Mouse (Mus musculus) midbrain, postnatal 0 days (tissue): ENCODE measurements around the gene Atp6v0a1. TPM values are rescaled to one million over a fixed set of nuclear protein-coding genes. Genes with fewer than 3 reads are reported as not detected.
"Not testable (repeated sequence)": the region's sequence is repeated elsewhere in the genome, so short reads cannot be mapped to it uniquely, and the experiment has no call there.

Source experiments
- ATAC-seq: fragments of 200-750 bp; cut with Nextera tagmentation; 2 replicates; pipeline ENCODE4 v1.8.0; 2017; ENCODE audit warnings: moderate number of reproducible peaks, mild to moderate bottlenecking, moderate TSS enrichment, moderate library complexity; ENCODE audit not compliant: low FRiP score
- DNase-seq: peaks from one replicate; pipeline ENCODE4 v3.0.0-alpha.2; 2015; ENCODE audit warnings: low spot score
- H3K27ac ChIP-seq: fragments of 300-500 bp; sonication (generic); 2 replicates; pipeline ENCODE4 v1.5.1; 2014; ENCODE audit warnings: low read depth, mild to moderate bottlenecking, low read length, mixed read lengths
- H3K27me3 ChIP-seq: fragments of 300-500 bp; sonication (generic); 2 replicates; pipeline ENCODE4 v1.6.1; 2014; ENCODE audit warnings: low read length, control low read depth, mixed read lengths; ENCODE audit not compliant: insufficient read depth
- H3K36me3 ChIP-seq: fragments of 300-500 bp; sonication (generic); 2 replicates; pipeline ENCODE4 v1.6.1; 2014; ENCODE audit warnings: low read length, control low read depth, mixed read lengths; ENCODE audit not compliant: insufficient read depth
- H3K4me1 ChIP-seq: fragments of 300-500 bp; sonication (generic); 2 replicates; pipeline ENCODE4 v1.6.1; 2014; ENCODE audit warnings: mild to moderate bottlenecking, control low read depth, antibody characterized with exemption, low read length, mixed read lengths; ENCODE audit not compliant: insufficient read depth
- H3K4me2 ChIP-seq: fragments of 300-500 bp; sonication (generic); 2 replicates; pipeline ENCODE4 v1.6.1; 2014; ENCODE audit warnings: low read depth, mild to moderate bottlenecking, low read length, mixed read lengths; ENCODE audit not compliant: poor library complexity, severe bottlenecking
- H3K4me3 ChIP-seq: fragments of 300-500 bp; sonication (generic); 2 replicates; pipeline ENCODE4 v1.5.1; 2014; ENCODE audit warnings: low read depth, mild to moderate bottlenecking, low read length, moderate library complexity
- H3K9ac ChIP-seq: fragments of 300-500 bp; sonication (generic); replicated peaks from 2 replicates; pipeline ENCODE4 v1.6.1; 2014; ENCODE audit warnings: mild to moderate bottlenecking, low read length, moderate library complexity, mixed read lengths; ENCODE audit not compliant: poor library complexity, severe bottlenecking
- H3K9me3 ChIP-seq: fragments of 300-500 bp; sonication (generic); 2 replicates; pipeline ENCODE4 v1.6.1; 2016; ENCODE audit warnings: low read length, control low read depth
- CTCF ChIP-seq: IDR thresholded peaks from 2 replicates; pipeline ENCODE4 v1.5.1; 2016; ENCODE audit warnings: antibody characterized with exemption, mild to moderate bottlenecking
- WGBS: fragments of 180-500 bp; shearing (Covaris S2); extraction: QIAGEN DNeasy Blood & Tissue Kit; methylation state at CpG from one replicate; pipeline ENCODE4 v1.1.7; 2014; 5-methylcytosine and 5-hydroxymethylcytosine counted together
- polyA plus RNA-seq: library from polyadenylated mRNA; unstranded; fragments of >200 nt; fragmentation: Nextera tagmentation; extraction: Ambion mirVana; gene quantifications from 2 replicates; pipeline ENCODE4 v1.2.1, GENCODE M21; 2015
- total RNA-seq: library from RNA; depleted of rRNA; stranded (reverse); fragments of >200 nt; gene quantifications from 2 replicates; pipeline ENCODE4 v1.2.3, GENCODE M21; 2014

Atp6v0a1 gene
- total and polyA plus RNA-seq, 2 experiments from 2014 or later = 204 to 242 TPM

- DNase-seq = no peak
- WGBS = 81% methylated on average over 2 of the region's 2 CpGs
- H3K27ac ChIP-seq = no peak overlapping the region
Observed at GRCm38 (mm10) chr11:100993437-100993836, 15.8 kb upstream of the Atp6v0a1 start.

GRCm38 (mm10) chr11:100994233-100994632 lies 15.0 kb upstream of the Atp6v0a1 start:
- H3K27me3 ChIP-seq = no peaks in the 10 kb centered on the region
- no peak overlapping the region for H3K27ac ChIP-seq
- H3K4me1 ChIP-seq = no peaks in the 10 kb centered on the region
- H3K36me3 ChIP-seq = no peaks in the 10 kb centered on the region
- WGBS = 62% methylated on average over 9 of the region's 9 CpGs
- no peak overlapping the region for H3K4me3 ChIP-seq
- DNase-seq (no peak), ATAC-seq (no peak)
- TF ChIP-seq CTCF = no peak
- no peak overlapping the region for H3K9ac ChIP-seq
- no peak overlapping the region for H3K4me2 ChIP-seq
- no peaks in the 10 kb centered on the region for H3K9me3 ChIP-seq

More at GRCm38 (mm10) chr11:100993437-100993836, 15.8 kb upstream of the Atp6v0a1 start:
- ATAC-seq = no peak
- TF ChIP-seq CTCF = no peak
- Histone ChIP-seq H3K9me3 (no peaks in the 10 kb centered on the region), H3K27me3 (no peaks in the 10 kb centered on the region), H3K9ac (no peak overlapping the region), H3K4me1 (no peaks in the 10 kb centered on the region), H3K4me2 (no peak overlapping the region), H3K36me3 (no peaks in the 10 kb centered on the region), H3K4me3 (no peak overlapping the region)

- 81% methylated on average over 5 of the region's 5 CpGs for WGBS
- Histone ChIP-seq H3K27me3 (no peaks in the 10 kb centered on the region), H3K4me2 (no peak overlapping the region), H3K4me3 (no peak overlapping the region), H3K9ac (no peak overlapping the region), H3K4me1 (no peaks in the 10 kb centered on the region), H3K9me3 (no peaks in the 10 kb centered on the region), H3K27ac (no peak overlapping the region), H3K36me3 (no peaks in the 10 kb centered on the region)
- DNase-seq (no peak), ATAC-seq (no peak)
- no peak for TF ChIP-seq CTCF
Observed at GRCm38 (mm10) chr11:100994655-100995054, 14.6 kb upstream of the Atp6v0a1 start.

- 90% methylated on average over 4 of the region's 4 CpGs for WGBS
- no peak for ATAC-seq
- no peak overlapping the region for H3K27ac ChIP-seq
Observed at GRCm38 (mm10) chr11:100996501-100996900, 12.8 kb upstream of the Atp6v0a1 start.

GRCm38 (mm10) chr11:100998836-100999235 lies 10.4 kb upstream of the Atp6v0a1 start:
- 84% methylated on average over 2 of the region's 2 CpGs for WGBS

More at GRCm38 (mm10) chr11:100996501-100996900, 12.8 kb upstream of the Atp6v0a1 start:
- Histone ChIP-seq H3K36me3 (no peaks in the 10 kb centered on the region), H3K4me1 (no peaks in the 10 kb centered on the region), H3K9me3 (no peaks in the 10 kb centered on the region), H3K9ac (no peak overlapping the region), H3K4me2 (no peak overlapping the region), H3K4me3 (no peak overlapping the region), H3K27me3 (0 out of 2 replicates have a peak, but pooled peaks cover 3% of the 10 kb centered on the region)
- no peak for TF ChIP-seq CTCF
- no peak for DNase-seq

GRCm38 (mm10) chr11:100999254-100999653 lies 10.0 kb upstream of the Atp6v0a1 start:
- Histone ChIP-seq H3K4me2 (no peak overlapping the region), H3K27ac (no peak overlapping the region), H3K4me1 (no peaks in the 10 kb centered on the region), H3K9ac (no peak overlapping the region), H3K4me3 (no peak overlapping the region), H3K27me3 (0 out of 2 replicates have a peak, but pooled peaks cover 3% of the 10 kb centered on the region), H3K9me3 (no peaks in the 10 kb centered on the region), H3K36me3 (no peaks in the 10 kb centered on the region)
- no peak for ATAC-seq
- WGBS = 61% methylated on average over 3 of the region's 3 CpGs
- no peak for TF ChIP-seq CTCF
- no peak for DNase-seq

More at GRCm38 (mm10) chr11:100998836-100999235, 10.4 kb upstream of the Atp6v0a1 start:
- no peak for TF ChIP-seq CTCF
- Histone ChIP-seq H3K9me3 (no peaks in the 10 kb centered on the region), H3K27me3 (0 out of 2 replicates have a peak, but pooled peaks cover 3% of the 10 kb centered on the region), H3K4me2 (no peak overlapping the region), H3K36me3 (no peaks in the 10 kb centered on the region), H3K9ac (no peak overlapping the region), H3K27ac (no peak overlapping the region), H3K4me3 (no peak overlapping the region), H3K4me1 (no peaks in the 10 kb centered on the region)
- ATAC-seq = no peak
- DNase-seq = no peak

- not testable (repeated sequence) for H3K4me2 ChIP-seq, H3K27ac ChIP-seq, H3K9ac ChIP-seq, H3K4me3 ChIP-seq, ATAC-seq, H3K36me3 ChIP-seq, H3K9me3 ChIP-seq, DNase-seq, H3K27me3 ChIP-seq, H3K4me1 ChIP-seq
- 75% methylated on average over 5 of the region's 6 CpGs for WGBS
Observed at GRCm38 (mm10) chr11:101001875-101002552, 7.2 kb upstream of the Atp6v0a1 start.
